Mouse (Mus musculus): ENCODE results near the gene Ephb2.

- TF ChIP-seq CTCF (conservative IDR thresholded peaks at IDR 0.05 in 1 of 2, IDR thresholded peaks at IDR 0.05 in 1 of 2; ENCODE audit: low read depth in 2 of 2, low read length in 2 of 2) = no peak
- TF ChIP-seq POLR2A (IDR thresholded peaks at IDR 0.05; ENCODE audit: low read depth, low read length) = no peak
- TF ChIP-seq USF1 (IDR thresholded peaks at IDR 0.05; ENCODE audit: low read depth, low read length) = no peak
- TF ChIP-seq MYC (IDR thresholded peaks at IDR 0.05; ENCODE audit: low read depth, low read length) = no peak
- TF ChIP-seq ZKSCAN1 (IDR thresholded peaks at IDR 0.05; ENCODE audit: borderline replicate concordance, low read depth, low read length) = no peak
- no peak for TF ChIP-seq JUN (IDR thresholded peaks at IDR 0.05; ENCODE audit: insufficient read depth, low read depth, low read length)
- TF ChIP-seq UBTF (IDR thresholded peaks at IDR 0.05; ENCODE audit: low read depth, low read length) = no peak
- no peak for TF ChIP-seq NELFE (IDR thresholded peaks at IDR 0.05; ENCODE audit: low read depth, low read length)
- TF ChIP-seq JUND (conservative IDR thresholded peaks at IDR 0.05; ENCODE audit: low read depth, low read length) = no peak
- no peak for TF ChIP-seq EP300 (IDR thresholded peaks at IDR 0.05; ENCODE audit: low read length)
- no peak for TF ChIP-seq ZC3H11A (IDR thresholded peaks at IDR 0.05; ENCODE audit: low read depth, low read length)
- no peak for TF ChIP-seq MEF2A (IDR thresholded peaks at IDR 0.05; ENCODE audit: borderline replicate concordance, low read depth, low read length)
Observed at GRCm38 (mm10) chr4:136835621-136836386, at the start of gene Ephb2.
